ENCODE assay signal across 8 mouse cellular contexts in genomic region chr7:140036281-140037170, GRCm38 (mm10). TPM values are rescaled to one million over a fixed set of nuclear protein-coding genes. Genes with fewer than 3 reads are reported as not detected.
A peak's percentile ranks its signal among the peaks of the same experiment; 100 is the strongest.
DNase-seq lines count a peak whose midpoint lies in the region; ATAC-seq lines count a peak whose summit lies in the region.

Zfp511 (plus strand) TSS chr7:140036391.
Tubgcp2 (minus strand) TSS chr7:140036669.

- H3K27me3 ChIP-seq in hindbrain, embryonic 16.5 days (replicated peaks; ENCODE audit: control insufficient read depth, insufficient read depth, low read length), result no peaks in the 10 kb centered on the region

- DNase-seq in WW6 (ENCODE audit: low read depth, low spot score), result peak; percentile 91
- DNase-seq in cerebellum, postnatal 4 days (ENCODE audit: low spot score in 2 of 2), result peak; percentile 81 to 90
- DNase-seq in gastrocnemius, adult 18-20 months (ENCODE audit: low spot score), result peak; percentile 96
- peak; percentile 92 to 95 for DNase-seq in left cerebral cortex, adult 18-20 months (ENCODE audit: low spot score in 2 of 2)
- peak; percentile 95 for DNase-seq in right cerebral cortex, adult 18-20 months
- DNase-seq in urinary bladder, postnatal 10 days (ENCODE audit: low spot score), result peak; percentile 79

- peak within 1 kb of the TSS; percentile 75 for H3K4me2 ChIP-seq in hindbrain, embryonic 16.5 days (ENCODE audit: low read length)

- peak within 1 kb of the TSS; percentile 83 for H3K27ac ChIP-seq in hindbrain, embryonic 16.5 days (ENCODE audit: low read depth, low read length)
- peak within 1 kb of the TSS; percentile 61 for H3K27ac ChIP-seq in macrophage

- peaks cover 23% of the 10 kb centered on the region for H3K36me3 ChIP-seq in hindbrain, embryonic 16.5 days (ENCODE audit: control insufficient read depth, insufficient read depth, low read length)
- peaks cover 32% of the 10 kb centered on the region for H3K36me3 ChIP-seq in macrophage (ENCODE audit: inconsistent target)

- peak; percentile 98 for ATAC-seq in hindbrain, embryonic 16.5 days

- H3K4me3 ChIP-seq in hindbrain, embryonic 16.5 days (ENCODE audit: low read length), result peak within 1 kb of the TSS; percentile 84
- H3K4me3 ChIP-seq in macrophage (ENCODE audit: inconsistent target), result peak within 1 kb of the TSS; percentile 88

- WGBS in hindbrain, embryonic 16.5 days, result 2% methylated on average over 55 of the region's 69 CpGs
- WGBS in macrophage (ENCODE audit: missing documents), result 2% methylated on average over 69 of the region's 69 CpGs

- peaks cover 29% of the 10 kb centered on the region for H3K79me2 ChIP-seq in macrophage (ENCODE audit: inconsistent target)

- peak within 1 kb of the TSS; percentile 81 for H3K9ac ChIP-seq in hindbrain, embryonic 16.5 days (ENCODE audit: low read depth, low read length)

- H3K9me3 ChIP-seq in hindbrain, embryonic 16.5 days (ENCODE audit: control insufficient read depth, low read length), result no peaks in the 10 kb centered on the region

- peaks cover 19% of the 10 kb centered on the region for H3K4me1 ChIP-seq in hindbrain, embryonic 16.5 days (ENCODE audit: control insufficient read depth, insufficient read depth, low read depth, low read length)

RNA-seq across cellular contexts. Expression of gene Zfp511, which starts in this region (rescaled TPM):
- total RNA-seq in gastrocnemius, adult 18-20 months (2021), result 1 to 10 TPM; 8.3 to 8.6 TPM
- polyA plus RNA-seq in hindbrain, embryonic 16.5 days (2015; fragmentation: Nextera tagmentation; extraction: Ambion mirVana), result 51.6 and 55.1 TPM in 2 replicates
- 10 to 100 TPM; 22.2 to 26.3 TPM for total RNA-seq in left cerebral cortex, adult 18-20 months (2021)
- total RNA-seq in macrophage (2018; cell fraction: chromatin; rRNA removed), result 10 to 100 TPM; 12.0 to 45.5 (median 27.2) TPM
- 10 to 100 TPM in 25 of 26 experiments, 1 to 10 TPM in 1; 9.9 to 19.4 (median 14.2) TPM for total RNA-seq in macrophage (2018; cell fraction: cytosol; rRNA removed)
- 10 to 100 TPM in 25 of 26 experiments, 1 to 10 TPM in 1; 7.9 to 49.5 (median 21.9) TPM for total RNA-seq in macrophage (2018; cell fraction: nucleus; rRNA removed)
- polyA plus RNA-seq in macrophage (2018), result 11.9 to 14.7 TPM (median 14.1 TPM) in 3 replicates

RNA-seq across cellular contexts. Expression of gene Tubgcp2, which starts in this region (rescaled TPM):
- total RNA-seq in gastrocnemius, adult 18-20 months (2021), result 10 to 100 TPM; 23.2 to 23.6 TPM
- polyA plus RNA-seq in hindbrain, embryonic 16.5 days (2015; fragmentation: Nextera tagmentation; extraction: Ambion mirVana), result 57.2 and 59.6 TPM in 2 replicates
- 10 to 100 TPM; 34.5 to 36.1 TPM for total RNA-seq in left cerebral cortex, adult 18-20 months (2021)
- 10 to 100 TPM; 11.1 to 38.0 (median 25.2) TPM for total RNA-seq in macrophage (2018; cell fraction: chromatin; rRNA removed)
- 10 to 100 TPM; 12.3 to 18.7 (median 14.6) TPM for total RNA-seq in macrophage (2018; cell fraction: cytosol; rRNA removed)
- total RNA-seq in macrophage (2018; cell fraction: nucleus; rRNA removed), result 10 to 100 TPM in 24 of 26 experiments, 1 to 10 TPM in 2; 9.0 to 45.0 (median 18.9) TPM
- polyA plus RNA-seq in macrophage (2018), result 12.5 to 29.2 TPM (median 21.1 TPM) in 3 replicates

Comparison
In these comparisons a context has a peak if more than half of its experiments do, and no peak if none do; other contexts are left out.
1. Peak in every context shown above with its lines: DNase-seq, ATAC-seq, H3K4me3 ChIP-seq and H3K27ac ChIP-seq.